12 mouse cellular contexts compared by ENCODE assay signal in genomic region chr5:127014166-127014565, GRCm38 (mm10).
"Had no signal": no experiment of that assay in that cellular context is flagged by ENCODE, and none has a peak within 500 bp of the region (broad histone marks: within the 10 kb centered on the region; RNA-seq: fewer than 3 reads in every experiment).

No protein-coding gene starts in this region.

- DNase-seq: kidney, adult 18-20 months; kidney, postnatal 10 days; kidney, postnatal 4 days; thymus, adult 2 months; thymus, postnatal 36 days had no signal

- H3K27ac ChIP-seq: layer of hippocampus, adult 2 months; limb, embryonic 13.5 days; liver, embryonic 15.5 days; lung, embryonic 15.5 days; midbrain, embryonic 13.5 days; stomach, embryonic 15.5 days had no signal

- H3K4me1 ChIP-seq: liver, embryonic 15.5 days; lung, embryonic 15.5 days; midbrain, embryonic 13.5 days; stomach, embryonic 15.5 days had no signal

- H3K27me3 ChIP-seq: limb, embryonic 13.5 days; liver, embryonic 15.5 days; lung, embryonic 15.5 days; midbrain, embryonic 13.5 days; stomach, embryonic 15.5 days had no signal

- H3K4me2 ChIP-seq: limb, embryonic 13.5 days; liver, embryonic 11.5 days; liver, embryonic 15.5 days; lung, embryonic 15.5 days; midbrain, embryonic 13.5 days; stomach, embryonic 15.5 days had no signal

- H3K36me3 ChIP-seq: limb, embryonic 13.5 days; liver, embryonic 15.5 days; lung, embryonic 15.5 days; midbrain, embryonic 13.5 days; stomach, embryonic 15.5 days had no signal

- H3K9me3 ChIP-seq: limb, embryonic 13.5 days; lung, embryonic 15.5 days; midbrain, embryonic 13.5 days; stomach, embryonic 15.5 days had no signal

- ATAC-seq: midbrain, embryonic 13.5 days had no signal

- H3K9ac ChIP-seq: limb, embryonic 13.5 days; liver, embryonic 15.5 days; lung, embryonic 15.5 days; midbrain, embryonic 13.5 days; stomach, embryonic 15.5 days had no signal

- H3K4me3 ChIP-seq: layer of hippocampus, adult 2 months; limb, embryonic 13.5 days; liver, embryonic 15.5 days; lung, embryonic 15.5 days; midbrain, embryonic 13.5 days; stomach, embryonic 15.5 days had no signal
